Mouse (Mus musculus): ENCODE results near the gene Nek2. TPM values are rescaled to one million over a fixed set of nuclear protein-coding genes. Genes with fewer than 3 reads are reported as not detected.

The Nek2 gene
- total RNA-seq (2017): 37.5 TPM in 2 replicates

DNA sequence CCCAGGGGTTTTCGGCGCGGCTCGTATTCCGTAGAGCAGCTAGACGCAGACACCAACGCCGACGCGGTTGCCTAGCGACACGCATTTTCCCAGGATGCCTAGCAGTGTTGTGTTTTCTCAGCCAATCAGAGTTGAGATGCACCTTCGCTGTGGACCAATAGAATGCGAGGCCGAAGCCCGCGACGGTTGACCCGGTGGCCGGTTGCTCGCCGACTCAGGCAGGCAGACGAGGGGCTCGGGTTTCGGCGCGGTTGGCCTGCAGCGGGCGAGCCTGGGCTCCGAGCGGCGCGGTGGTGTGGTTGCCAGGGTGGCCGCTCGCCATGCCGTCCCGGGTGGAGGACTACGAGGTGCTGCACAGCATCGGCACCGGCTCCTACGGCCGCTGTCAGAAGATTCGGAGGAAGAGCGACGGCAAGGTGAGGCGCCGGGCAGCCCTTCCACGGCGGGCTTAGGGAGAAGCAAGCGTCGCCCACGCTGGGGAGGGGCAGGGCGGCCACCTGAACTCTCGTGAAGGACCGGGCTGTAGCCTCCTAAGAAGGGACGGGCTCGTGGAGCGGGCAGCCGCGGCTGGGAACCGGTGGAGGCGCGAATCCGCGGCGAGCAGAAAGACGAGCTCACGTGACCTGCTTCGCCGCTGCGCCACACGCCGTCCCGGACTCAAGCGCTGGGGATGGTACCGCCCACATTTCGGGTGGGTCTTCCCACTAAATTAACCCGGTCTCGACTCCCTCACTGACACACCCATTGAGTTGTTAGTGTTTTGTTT, at the start of gene Nek2:
Nek2 (plus strand) TSS at position 119 of the 766 bp plus-strand sequence.
- ATAC-seq (replicated peaks; ENCODE audit: low read depth, poor library complexity, severe bottlenecking): peak; percentile 91

- ATAC-seq (replicated peaks; ENCODE audit: low read depth, poor library complexity, severe bottlenecking): no peak
Observed at GRCm38 (mm10) chr1:191774106-191774505, 47.1 kb upstream of the Nek2 start.

DNA sequence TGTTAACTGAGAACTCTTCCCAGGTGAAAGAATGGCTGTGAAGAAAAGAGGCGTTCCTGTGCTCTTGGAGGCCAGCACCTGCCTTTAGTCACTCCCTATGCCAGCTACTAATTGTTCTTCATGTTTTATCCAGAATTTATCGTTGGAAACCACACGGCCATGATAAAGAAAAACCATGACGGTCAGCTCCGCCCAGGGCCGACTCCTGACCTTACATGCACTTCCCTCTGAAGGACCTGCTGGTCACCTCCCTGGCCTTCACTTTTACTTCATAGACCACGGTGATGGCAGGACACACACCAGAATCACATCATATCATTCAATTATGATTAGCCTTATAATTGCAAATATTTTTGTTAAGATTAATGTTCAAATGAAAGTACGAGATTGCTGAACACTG, 46.1 kb upstream of the Nek2 start:
- no peak for ATAC-seq (replicated peaks; ENCODE audit: low read depth, poor library complexity, severe bottlenecking)

- ATAC-seq (replicated peaks; ENCODE audit: low read depth, poor library complexity, severe bottlenecking): no peak
Observed at GRCm38 (mm10) chr1:191777521-191777920, 43.7 kb upstream of the Nek2 start.

DNA sequence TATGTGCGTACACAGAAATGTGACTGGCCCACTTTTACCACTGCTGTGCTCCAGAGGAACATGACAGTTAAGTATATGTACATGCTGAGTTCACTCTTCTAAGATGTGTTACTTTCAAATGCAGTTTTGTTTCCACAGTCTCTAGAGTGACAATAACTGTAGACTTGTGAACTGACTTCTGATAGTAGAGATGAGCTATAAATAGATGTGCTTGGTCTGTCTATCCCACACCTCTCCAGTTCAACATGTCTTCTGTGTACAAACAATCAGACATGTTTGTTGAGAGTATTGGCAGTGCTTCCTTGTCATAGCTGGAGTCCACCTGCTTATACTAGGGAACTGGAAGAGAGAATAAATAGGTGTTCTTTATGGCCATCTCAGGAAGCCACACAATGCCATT, 40.8 kb upstream of the Nek2 start:
- no peak for ATAC-seq (replicated peaks; ENCODE audit: low read depth, poor library complexity, severe bottlenecking)

DNA sequence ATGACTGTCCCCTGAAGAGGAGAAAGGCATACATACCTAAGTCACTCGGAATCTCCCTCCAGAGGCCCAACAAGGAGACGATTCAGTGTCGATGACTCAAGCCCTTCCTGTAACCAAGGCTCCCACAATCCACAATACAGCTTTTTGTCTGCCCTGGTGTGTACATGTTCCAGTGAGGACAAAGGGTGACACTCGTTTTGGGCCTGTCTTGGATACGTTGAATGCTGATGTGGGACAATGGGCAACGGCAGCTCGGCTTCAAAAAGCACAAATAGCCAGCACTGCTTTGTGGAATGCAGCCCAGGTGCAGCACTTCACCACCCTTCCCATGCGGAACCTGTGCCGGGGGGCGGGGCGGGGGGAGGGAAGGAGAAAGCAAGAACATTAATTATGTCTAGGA, 36.1 kb upstream of the Nek2 start:
- ATAC-seq (replicated peaks; ENCODE audit: low read depth, poor library complexity, severe bottlenecking): no peak

DNA sequence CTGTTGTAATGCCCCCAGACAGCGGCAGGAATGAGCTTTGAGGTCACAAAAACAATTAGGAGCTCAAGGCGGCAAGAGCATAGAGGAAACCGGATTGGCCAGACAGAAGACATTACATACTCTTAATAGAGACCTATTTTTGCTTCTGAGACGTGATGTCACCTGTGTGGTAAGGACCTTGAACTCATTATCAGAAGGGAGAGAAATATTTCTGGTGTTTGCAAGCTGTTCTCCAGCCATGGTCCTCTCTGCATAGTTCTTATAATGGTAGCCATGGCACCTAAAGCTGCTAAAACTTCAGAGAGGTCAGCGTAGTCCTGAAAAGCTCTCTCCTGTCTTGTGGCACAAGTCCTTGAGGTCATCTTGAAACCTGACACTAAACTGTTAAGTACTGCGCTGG, 35.0 kb upstream of the Nek2 start:
- ATAC-seq (replicated peaks; ENCODE audit: low read depth, poor library complexity, severe bottlenecking): no peak

GRCm38 (mm10) chr1:191787379-191787778, 33.9 kb upstream of the Nek2 start:
- ATAC-seq (replicated peaks; ENCODE audit: low read depth, poor library complexity, severe bottlenecking): no peak

DNA sequence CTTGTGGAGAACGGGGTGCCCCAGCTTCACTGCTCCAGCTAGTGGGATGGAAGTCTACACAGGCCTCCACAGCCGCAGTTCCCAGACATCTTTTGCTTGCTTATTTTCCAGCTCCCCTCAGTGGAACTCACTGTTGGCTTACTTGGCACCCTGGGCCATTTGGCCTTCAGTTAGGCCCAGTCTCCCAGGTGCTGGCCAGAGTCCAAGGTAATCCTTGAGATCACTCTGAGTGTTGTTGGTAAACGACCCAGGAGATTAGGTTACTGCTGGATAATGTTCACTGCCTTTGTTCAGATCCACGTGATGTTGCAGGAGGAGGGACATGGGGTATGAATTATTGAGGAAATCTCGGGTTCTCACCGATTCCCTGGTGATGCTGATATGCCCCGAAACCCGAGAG, 28.3 kb upstream of the Nek2 start:
- ATAC-seq (replicated peaks; ENCODE audit: low read depth, poor library complexity, severe bottlenecking): no peak

DNA sequence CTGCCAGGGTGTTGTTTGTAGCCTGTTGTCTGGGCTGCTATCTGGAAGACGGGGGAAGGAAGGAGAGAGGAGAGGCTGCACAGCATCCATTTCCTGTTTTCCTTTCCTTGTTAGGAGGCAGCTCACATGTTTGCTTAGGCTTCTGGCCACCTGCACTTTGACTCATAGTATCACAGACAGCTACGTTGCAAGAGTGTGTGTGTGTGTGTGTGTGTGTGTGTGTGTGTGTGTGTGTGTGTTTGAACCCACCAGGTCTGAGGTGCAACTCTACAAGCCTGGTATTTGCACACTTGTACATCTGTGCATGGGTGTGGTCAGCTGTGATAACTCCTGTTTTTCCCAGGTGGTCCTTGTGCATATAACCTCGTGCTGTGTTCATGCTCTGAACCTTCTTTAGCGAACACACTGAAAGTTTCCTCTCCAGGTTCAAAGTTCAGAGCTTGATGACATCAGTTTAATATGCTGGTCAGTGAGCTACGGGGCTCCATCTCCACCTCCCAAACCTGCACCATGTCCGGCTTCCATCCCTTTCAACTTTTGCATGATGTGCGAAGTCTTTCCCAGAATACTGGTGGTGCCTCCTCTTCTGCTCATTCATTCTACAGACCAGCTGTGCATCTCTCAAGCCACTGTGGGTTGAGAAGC, 27.2 kb upstream of the Nek2 start:
- no peak for ATAC-seq (replicated peaks; ENCODE audit: low read depth, poor library complexity, severe bottlenecking)

DNA sequence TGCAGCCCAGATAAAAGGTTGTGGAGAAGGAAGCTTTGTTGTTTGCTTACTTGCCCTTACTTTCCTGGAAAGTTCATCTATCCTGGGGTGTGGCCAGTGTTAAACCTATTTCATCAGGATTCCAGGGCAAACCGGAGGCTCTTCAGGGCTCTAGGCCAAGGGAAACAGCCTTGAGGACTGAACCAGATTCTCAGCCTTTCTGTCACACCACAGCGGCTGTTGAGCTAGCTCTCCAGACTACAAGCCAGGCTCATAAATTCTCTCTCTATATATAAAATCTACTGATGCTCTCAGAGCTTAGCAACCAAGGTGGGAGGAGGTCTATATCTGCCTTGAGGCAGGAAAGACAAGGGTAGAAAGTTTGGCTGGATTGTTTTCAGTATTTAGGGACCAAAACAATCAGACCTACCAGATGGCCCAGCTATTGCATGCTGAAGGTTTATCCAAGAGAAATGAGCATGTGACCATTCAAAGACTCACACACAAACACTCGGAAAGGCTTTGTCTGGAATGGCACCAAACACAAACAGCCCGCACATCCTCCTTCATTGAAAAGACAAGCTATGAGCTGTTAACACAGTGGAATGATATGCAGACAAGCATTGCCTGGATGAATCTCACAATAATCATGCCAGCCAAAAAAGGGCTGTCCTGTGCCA, 24.9 kb upstream of the Nek2 start:
- ATAC-seq (replicated peaks; ENCODE audit: low read depth, poor library complexity, severe bottlenecking): no peak

DNA sequence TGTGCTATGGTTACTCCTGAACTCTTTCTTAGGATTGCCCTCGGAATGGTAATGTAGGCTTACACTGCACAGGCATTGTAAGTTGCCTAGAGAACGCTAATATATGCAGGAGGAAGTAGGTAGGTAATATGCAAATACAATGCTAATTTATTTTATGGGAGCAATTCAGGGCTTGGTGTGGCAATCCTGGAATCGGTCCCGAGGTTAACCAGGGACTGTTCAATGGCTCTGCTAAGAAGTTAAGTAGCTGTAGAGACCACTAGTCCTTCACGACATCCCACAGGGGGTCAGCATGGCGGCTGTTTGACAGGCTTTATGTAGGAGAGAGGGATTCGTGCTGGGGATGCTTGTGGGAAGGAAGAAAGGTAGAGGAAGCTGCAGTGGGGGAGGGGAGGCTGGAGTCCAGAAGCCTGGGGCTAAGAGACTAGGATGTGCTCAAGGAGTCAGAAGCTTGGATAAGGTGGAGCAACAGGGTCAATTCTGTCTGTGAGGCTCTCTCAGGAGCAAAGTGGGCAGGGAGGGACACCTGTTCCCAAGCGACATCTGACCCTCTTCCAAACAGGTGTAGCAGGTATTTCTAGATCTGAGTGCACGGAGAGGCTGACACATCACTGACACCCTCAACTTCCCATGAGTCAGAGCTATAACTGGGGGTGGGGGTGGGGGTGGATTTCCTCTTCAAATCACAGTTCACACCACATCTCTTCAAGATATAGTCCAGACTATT, 19.0 kb upstream of the Nek2 start:
- ATAC-seq (replicated peaks; ENCODE audit: low read depth, poor library complexity, severe bottlenecking): no peak

DNA sequence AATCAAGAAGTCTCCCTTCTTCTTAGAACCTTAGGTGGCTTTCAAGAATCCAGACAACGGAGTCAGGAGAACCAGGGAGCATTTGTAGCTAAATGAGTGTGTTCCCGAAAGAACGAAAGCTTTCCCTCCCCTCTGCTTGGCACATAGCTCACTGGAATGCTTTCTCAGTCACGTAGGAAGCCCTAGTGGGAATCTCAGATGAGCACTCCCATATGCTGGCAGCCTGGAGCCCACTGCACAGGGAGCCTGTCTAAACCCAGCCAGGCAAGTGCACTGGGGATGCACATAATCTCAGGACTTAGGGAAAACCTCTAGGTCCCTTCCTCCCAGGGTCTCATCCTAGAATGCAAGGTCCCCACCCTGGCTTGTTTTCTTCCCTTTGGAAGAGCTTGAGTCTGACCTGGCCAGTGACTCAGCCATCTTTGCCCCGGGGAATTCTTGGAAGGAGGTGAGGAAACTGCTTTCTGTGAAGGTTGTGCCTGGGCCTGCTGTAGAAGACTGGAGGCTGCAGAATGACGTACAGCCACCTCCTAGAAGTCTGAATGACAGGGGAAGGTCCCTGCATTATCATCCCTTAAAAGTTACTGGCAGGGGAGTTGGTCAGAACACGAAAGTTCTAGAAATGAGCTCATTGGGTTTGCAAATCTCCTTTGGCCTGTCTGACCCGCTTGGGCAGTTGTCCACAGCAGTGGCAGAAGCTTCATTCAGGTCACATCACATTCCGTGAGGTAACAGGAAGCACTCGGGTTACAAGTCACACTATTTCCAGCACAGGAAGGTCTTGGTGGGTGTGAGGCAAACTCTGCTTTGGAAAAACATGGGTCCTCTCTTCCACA, 18.2 kb upstream of the Nek2 start:
- no peak for ATAC-seq (replicated peaks; ENCODE audit: low read depth, poor library complexity, severe bottlenecking)

GRCm38 (mm10) chr1:191804747-191805146, 16.5 kb upstream of the Nek2 start:
- ATAC-seq (replicated peaks; ENCODE audit: low read depth, poor library complexity, severe bottlenecking): no peak

DNA sequence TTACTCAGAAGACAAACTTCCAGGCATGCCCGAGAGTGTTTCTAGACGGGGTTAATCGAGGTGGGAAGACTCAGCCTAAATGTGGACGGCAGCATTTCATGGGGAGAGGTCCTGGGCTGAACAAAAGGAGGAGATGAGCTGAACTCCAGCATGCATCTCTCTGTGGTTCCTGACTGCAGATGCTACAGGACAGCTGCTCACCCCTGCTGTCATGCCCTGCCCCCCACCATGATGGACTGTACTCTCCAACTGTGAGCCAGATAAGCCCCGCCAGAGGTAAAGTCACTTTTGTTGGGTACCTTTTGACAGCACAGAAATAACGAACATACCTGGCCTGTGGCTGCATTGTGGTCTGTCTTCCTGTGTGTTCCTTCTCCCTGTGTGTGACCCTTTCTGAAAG, 15.5 kb upstream of the Nek2 start:
- ATAC-seq (replicated peaks; ENCODE audit: low read depth, poor library complexity, severe bottlenecking): no peak

- ATAC-seq (replicated peaks; ENCODE audit: low read depth, poor library complexity, severe bottlenecking): no peak
Observed at GRCm38 (mm10) chr1:191806740-191807139, 14.5 kb upstream of the Nek2 start.

DNA sequence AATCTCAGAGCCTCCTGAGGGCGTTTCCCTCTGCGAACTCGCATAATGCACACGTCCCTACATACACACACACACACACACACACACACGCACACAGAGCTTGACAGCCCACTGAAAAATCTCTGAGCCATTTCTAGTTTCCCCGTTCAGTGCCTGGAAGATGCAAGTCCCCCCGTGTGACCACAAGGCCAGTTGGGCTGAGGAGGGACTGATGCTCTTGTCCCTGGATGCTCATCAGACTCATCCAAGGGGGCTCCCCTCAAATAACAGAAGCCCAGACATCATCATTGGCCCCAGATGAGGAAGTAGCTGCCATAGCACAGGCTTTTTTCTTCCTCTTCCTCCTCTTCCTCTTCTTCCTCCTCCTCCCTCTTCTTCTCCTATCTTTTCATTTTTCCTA, 13.3 kb upstream of the Nek2 start:
- no peak for ATAC-seq (replicated peaks; ENCODE audit: low read depth, poor library complexity, severe bottlenecking)

- ATAC-seq (replicated peaks; ENCODE audit: low read depth, poor library complexity, severe bottlenecking): no peak
Observed at GRCm38 (mm10) chr1:191808688-191809223, 12.5 kb upstream of the Nek2 start.

DNA sequence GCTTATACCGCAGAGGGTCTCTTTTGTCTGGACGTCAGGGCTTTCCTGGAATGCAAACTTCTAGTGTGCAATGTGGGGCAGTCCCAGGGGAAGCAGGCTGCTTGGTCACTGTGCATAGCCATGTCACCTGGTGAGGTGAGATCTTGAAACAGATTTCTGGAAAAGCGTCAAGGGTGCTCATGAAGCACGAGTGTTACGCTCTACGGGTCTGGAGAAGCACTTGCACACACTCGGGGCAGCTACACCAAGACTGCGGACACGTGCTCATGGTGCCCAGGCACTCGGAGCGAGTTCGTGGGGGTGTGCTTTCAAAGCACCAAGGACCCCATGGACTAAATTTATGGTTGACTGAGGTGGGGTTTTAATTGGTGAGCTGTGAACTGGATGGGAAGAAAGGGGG, 9.5 kb upstream of the Nek2 start:
- ATAC-seq (replicated peaks; ENCODE audit: low read depth, poor library complexity, severe bottlenecking): no peak

Measured in common myeloid progenitor, adult 5-6 weeks (primary cell).